Mouse (Mus musculus) embryo, embryonic 9.5 days (tissue): ENCODE measurements around the gene Supv3l1.
"Not testable (repeated sequence)": the region's sequence is repeated elsewhere in the genome, so short reads cannot be mapped to it uniquely, and the experiment has no call there.

Source experiments
- DNase-seq: peaks from one replicate; pipeline ENCODE4 v3.0.0-alpha.2; 2017; ENCODE audit errors: extremely low spot score

The Supv3l1 gene

GRCm38 (mm10) chr10:62449364-62450279, at the start of gene Supv3l1, which contains the start of gene 4930507D05Rik:
Gene Supv3l1, minus strand, starts transcription at chr10:62449738.
Gene 4930507D05Rik, plus strand, starts transcription at chr10:62449489.
- DNase-seq, result peak; percentile 93

DNA sequence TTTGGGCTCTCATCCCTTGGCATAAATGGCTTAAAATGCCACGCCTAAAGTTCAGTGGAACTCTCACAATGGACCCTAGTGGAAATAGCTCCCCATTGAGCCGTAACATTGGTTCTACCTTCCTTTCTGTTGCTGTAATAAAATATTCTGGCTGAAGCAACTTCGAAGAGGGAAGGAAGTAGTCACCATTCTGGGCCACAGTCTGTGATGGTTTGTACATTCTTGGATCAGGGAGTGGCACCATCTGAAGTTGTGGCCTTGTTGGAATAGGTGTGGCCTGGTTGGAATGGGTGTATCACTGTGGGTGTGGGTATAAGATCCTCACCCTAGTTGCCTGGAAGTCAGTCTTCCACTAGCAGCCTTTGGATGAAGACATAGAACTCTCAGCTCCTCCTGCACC, 42.1 kb upstream of the Supv3l1 start:
- not testable (repeated sequence) for DNase-seq

DNA sequence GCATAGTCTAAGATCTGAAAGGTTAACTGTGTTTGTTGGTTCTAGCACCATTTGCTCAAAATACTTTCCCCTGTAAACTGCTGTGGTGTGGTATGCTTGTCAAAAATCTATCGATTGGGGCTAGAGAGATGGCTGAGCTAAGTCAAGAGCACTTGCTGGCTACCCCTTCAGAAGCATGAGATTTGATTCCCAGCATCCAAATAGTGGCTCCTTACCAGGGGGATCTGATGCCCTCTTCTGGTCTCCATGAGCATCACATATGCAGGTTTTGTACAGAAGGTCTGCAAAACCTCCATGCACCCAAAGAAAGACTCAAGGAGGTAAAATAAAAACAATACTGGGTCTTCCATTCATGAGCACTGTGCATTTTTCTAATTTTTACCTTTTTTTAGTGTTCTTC, 38.7 kb upstream of the Supv3l1 start:
- DNase-seq, result peak; percentile 47

GRCm38 (mm10) chr10:62486618-62487415, 37.3 kb upstream of the Supv3l1 start, which contains the start of gene Vps26a:
Gene Vps26a, minus strand, starts transcription at chr10:62486805.
- peak; percentile 100 for DNase-seq

DNA sequence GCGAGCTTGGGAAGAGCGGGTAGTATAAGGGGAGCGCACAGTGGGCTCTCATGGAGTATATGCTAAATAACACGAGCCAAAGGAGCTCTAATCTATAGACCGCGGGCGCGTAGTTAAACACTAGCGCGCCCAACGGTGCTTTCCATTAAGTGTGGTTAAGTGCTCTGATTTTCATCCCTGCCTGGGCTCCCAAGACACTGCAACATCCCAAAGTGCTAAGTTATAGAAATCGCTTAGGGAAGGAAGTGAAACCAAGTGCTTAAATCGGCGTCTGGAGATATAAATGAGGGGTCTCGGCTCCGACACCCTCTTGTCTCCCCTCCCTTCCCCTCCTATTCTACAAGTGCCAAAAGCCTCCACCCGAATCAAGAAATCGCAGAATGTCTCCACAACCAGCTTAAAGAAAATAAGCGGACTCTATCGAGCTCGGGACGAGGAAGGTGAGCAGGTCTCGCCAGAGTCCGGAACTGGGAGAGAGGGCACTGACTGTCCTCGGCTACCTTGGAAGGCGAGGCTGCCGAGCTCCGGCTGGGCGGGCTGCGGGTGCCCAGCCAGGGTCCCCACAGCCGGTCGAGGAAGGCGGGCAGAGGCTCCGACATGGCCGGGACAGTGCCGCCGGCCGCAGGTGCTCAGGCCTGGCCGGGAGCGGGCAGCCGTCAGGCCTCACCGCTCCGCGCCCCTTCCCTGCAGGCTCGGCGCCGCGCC, 36.5 kb upstream of the Supv3l1 start:
- DNase-seq, result no peak

DNA sequence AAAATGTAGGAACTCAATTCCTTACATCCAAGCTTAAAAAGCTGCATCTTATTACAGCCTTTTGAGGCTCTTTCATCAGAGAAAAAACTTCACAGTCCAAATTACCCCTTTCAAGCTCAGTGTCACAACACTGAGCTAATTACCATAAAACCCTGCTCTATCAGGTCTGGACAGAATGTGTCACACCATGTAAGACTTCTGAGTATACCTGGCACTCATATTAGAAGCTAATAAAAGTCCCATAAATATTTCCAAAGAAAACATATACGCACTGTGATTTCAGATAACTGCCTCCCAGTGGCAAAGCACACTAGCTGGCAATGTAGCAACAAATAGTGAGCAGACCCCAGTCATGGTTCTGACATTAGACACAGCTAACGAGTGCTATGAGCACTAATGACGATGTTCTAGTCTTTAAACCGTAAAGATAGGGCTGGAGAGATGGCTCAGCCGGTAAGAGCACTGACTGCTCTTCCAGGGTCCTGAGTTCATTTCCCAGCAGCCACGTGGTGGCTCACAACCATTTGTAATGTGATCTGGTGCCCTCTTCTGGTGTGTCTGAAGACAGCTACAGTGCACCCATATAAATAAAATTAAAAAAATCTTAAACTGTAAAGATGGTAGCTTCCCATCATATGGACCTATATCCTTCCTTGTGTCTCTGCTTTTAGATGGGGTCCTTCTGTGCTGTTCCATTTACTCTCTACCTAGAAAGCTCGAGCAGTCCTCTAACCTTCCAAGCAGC, 31.7 kb upstream of the Supv3l1 start:
- DNase-seq, result no peak

- DNase-seq, result no peak
Observed at GRCm38 (mm10) chr10:62476980-62477379, 27.4 kb upstream of the Supv3l1 start.

GRCm38 (mm10) chr10:62474944-62475343, 25.4 kb upstream of the Supv3l1 start:
- DNase-seq, result no peak

DNA sequence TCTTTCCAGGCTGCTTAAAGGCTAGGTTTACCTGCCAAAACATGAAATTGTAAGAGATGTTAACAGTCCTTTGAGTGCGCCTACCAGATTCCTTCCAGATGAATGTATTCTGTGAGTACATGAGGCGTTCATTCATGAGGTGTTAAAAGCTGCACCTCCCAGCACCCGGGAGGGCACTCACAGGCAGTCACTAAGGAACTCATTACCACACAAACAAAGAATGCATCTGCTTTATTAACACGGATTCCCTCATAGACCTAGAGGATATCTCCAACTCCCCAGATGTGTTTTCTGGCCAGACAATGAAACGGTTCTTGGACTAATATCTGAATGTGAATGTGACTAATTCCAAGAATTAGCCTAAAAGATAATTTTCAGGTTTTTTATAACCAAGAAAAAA, 21.6 kb upstream of the Supv3l1 start:
- no peak for DNase-seq

DNA sequence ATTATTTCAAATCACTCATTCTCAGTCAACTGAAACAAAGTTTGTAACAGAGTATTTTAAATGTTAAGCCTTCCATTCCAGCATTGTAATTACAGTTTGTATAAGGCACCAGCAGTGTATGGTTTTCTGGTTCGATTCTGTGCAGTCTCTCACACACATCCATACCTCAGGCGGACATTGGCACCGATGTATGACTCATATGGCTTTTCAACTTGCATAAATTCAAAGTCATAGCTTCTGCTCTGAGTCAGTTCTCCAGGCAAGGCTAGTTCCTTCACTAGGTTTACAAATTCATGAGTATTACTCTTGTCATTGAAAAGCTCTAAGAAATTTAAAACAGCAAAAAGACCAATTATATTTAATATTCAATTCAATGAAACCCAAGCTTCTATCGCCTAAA, 20.2 kb upstream of the Supv3l1 start:
- no peak for DNase-seq

- DNase-seq, result no peak
Observed at GRCm38 (mm10) chr10:62461321-62461720, 11.8 kb upstream of the Supv3l1 start.

DNA sequence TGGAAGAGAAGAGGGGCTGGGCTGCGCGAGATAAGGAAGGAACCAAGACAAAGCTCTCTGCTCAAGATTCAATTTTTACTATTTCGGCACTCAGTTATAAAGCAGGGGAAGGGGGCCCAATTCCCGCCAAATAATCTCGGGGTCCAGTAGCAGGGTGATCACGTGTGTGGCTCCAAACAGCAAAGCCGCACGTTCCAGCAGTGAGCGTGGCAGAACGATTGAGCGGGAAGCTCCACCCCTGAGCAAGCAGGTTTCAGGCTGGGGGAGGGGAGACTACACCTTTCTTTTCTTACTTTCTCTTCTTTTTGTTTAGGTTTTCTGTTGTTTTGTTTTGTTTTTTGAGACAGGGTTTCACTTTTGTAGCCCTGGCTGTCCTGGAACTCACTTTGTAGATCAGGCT, 2.5 kb upstream of the Supv3l1 start:
- not testable (repeated sequence) for DNase-seq

DNA sequence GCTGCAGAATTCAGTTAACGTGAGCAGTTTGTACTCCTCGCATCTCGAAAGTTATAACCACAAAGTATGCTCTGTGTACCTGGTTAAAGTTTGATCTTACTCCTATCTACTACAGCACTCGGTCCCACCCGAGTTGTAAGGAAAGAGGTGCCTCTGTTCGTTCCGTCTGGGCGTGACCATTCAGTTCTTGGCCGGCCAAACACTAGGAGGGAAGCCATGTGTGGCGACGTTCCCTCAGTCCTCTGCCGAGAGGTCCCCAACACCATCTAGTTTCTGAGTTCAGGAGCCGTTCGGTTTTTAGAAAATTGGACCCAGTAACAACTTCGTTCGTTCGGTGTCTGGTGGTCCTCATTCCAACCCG, 722 bp upstream of the Supv3l1 start:
- no peak for DNase-seq

GRCm38 (mm10) chr10:62430427-62430826, 19.1 kb downstream of the Supv3l1 start:
- no peak for DNase-seq

GRCm38 (mm10) chr10:62425081-62425871, 24.3 kb downstream of the Supv3l1 start:
- no peak for DNase-seq

GRCm38 (mm10) chr10:62422255-62422654, 27.3 kb downstream of the Supv3l1 start, which contains the start of gene Hkdc1:
Gene Hkdc1, minus strand, starts transcription at chr10:62422491.
- no peak for DNase-seq

DNA sequence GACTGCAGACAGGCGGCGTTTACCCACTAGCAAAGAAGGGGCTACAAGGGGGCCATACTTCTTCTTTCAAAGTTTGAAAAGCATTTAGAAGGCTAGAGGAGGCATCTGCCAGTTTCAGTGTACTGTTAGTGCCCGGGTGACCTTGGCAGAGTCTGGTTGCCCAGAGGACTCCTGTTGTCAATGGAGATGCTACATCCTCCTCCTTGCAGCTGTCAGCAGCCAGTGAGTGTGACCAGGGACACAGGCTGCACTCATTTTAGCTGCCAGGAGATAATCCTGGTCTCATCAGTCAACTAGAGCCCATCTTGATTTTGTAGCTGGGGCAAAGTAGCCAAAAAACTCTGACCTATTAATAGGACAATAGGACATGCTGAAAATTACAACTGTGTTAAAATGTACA, 28.4 kb downstream of the Supv3l1 start:
- DNase-seq, result no peak

GRCm38 (mm10) chr10:62420399-62420798, 29.1 kb downstream of the Supv3l1 start:
- DNase-seq, result no peak

DNA sequence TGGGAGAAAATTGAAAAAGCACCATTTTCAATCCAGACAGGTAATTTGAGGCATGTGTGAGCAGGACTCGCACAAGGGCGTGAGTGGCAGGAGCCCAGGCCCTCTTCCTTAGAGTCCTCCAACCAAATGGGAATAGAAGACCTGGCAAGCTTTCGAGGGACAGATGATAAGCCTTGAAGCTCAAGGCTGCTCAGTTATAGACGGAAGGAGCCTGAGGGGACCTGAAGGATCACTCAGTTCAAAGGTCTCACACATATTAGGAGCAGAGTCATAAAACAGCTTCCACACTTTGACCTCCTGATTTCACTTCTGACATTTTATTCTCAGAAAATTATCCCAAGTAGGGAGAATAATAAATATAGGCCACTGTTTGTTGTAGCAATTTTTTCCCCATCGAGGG, 30.1 kb downstream of the Supv3l1 start:
- DNase-seq, result no peak

- DNase-seq, result no peak
Observed at GRCm38 (mm10) chr10:62418831-62419356, 30.6 kb downstream of the Supv3l1 start.
